Mouse (Mus musculus) MEL (cell line): ENCODE results near the gene Gpc3. TPM values are rescaled to one million over a fixed set of nuclear protein-coding genes. Genes with fewer than 3 reads are reported as not detected.

Source experiments
- DNase-seq: peaks from one replicate; pipeline ENCODE4 v3.0.0; 2011; ENCODE audit warnings: low read depth, low spot score
- H3K27ac ChIP-seq: 2 replicates; pipeline ENCODE4 v1.5.1; 2012; ENCODE audit warnings: low read depth, mild to moderate bottlenecking, control low read depth, low read length, moderate library complexity; ENCODE audit not compliant: control insufficient read depth
- H3K27me3 ChIP-seq, 2 experiments: fragments of 150-350 bp in 1 of 2; sonication (generic) in 1 of 2; 2 replicates each; pipeline ENCODE4 v1.6.1; 2012; ENCODE audit warnings: low read length in 2 of 2, mild to moderate bottlenecking in 2 of 2, improper control_type of control experiment in 1 of 2, moderate library complexity in 1 of 2; ENCODE audit not compliant: insufficient read depth in 2 of 2, control insufficient read depth in 1 of 2
- H3K36me3 ChIP-seq, 2 experiments: 2 replicates each; pipeline ENCODE4 v1.6.1; 2012 to 2014; ENCODE audit warnings: low read length in 2 of 2, improper control_type of control experiment in 1 of 2, inconsistent platforms in 1 of 2, mild to moderate bottlenecking in 1 of 2; ENCODE audit not compliant: insufficient read depth in 2 of 2, control insufficient read depth in 1 of 2
- H3K4me1 ChIP-seq, 2 experiments: fragments of 150-350 bp in 1 of 2; sonication (generic) in 1 of 2; 2 replicates each; pipeline ENCODE4 v1.6.1; 2012; ENCODE audit warnings: low read length in 2 of 2, improper control_type of control experiment in 1 of 2, mild to moderate bottlenecking in 1 of 2; ENCODE audit not compliant: insufficient read depth in 2 of 2, control insufficient read depth in 1 of 2
- H3K4me3 ChIP-seq, 2 experiments: fragments of 150-350 bp in 1 of 2; sonication (generic) in 1 of 2; 2 replicates each; pipeline ENCODE4 v1.5.1; 2012; ENCODE audit warnings: low read depth in 2 of 2, low read length in 2 of 2, mild to moderate bottlenecking in 2 of 2, moderate library complexity in 2 of 2, control low read depth in 1 of 2, improper control_type of control experiment in 1 of 2; ENCODE audit not compliant: control insufficient read depth in 1 of 2, insufficient read depth in 1 of 2
- H3K79me2 ChIP-seq: 2 replicates; pipeline ENCODE4 v1.6.1; 2012; ENCODE audit warnings: mild to moderate bottlenecking, low read length, moderate library complexity; ENCODE audit not compliant: control insufficient read depth, poor library complexity, insufficient read depth
- H3K9ac ChIP-seq: 2 replicates; pipeline ENCODE4 v1.6.1; 2012; ENCODE audit warnings: low read depth, mild to moderate bottlenecking, control low read depth, low read length, moderate library complexity; ENCODE audit not compliant: control insufficient read depth, poor library complexity, severe bottlenecking
- H3K9me3 ChIP-seq: fragments of 150-350 bp; sonication (generic); replicated peaks from 2 replicates; pipeline ENCODE4 v1.6.1; 2012; ENCODE audit warnings: mild to moderate bottlenecking, low read length, improper control_type of control experiment, moderate library complexity; ENCODE audit not compliant: insufficient read depth
- E2F4 ChIP-seq: IDR thresholded peaks from 2 replicates; pipeline ENCODE4 v1.6.1; 2011; ENCODE audit warnings: low read depth, low read length, improper control_type of control experiment, borderline replicate concordance
- ELF1 ChIP-seq: IDR thresholded peaks from 2 replicates; pipeline ENCODE4 v1.6.1; 2014; ENCODE audit warnings: low read depth, mild to moderate bottlenecking, inconsistent platforms, low read length, improper control_type of control experiment, moderate library complexity
- EP300 ChIP-seq, 2 experiments: IDR thresholded peaks; 2 replicates each; pipeline ENCODE4 v1.6.1; 2011; ENCODE audit warnings: improper control_type of control experiment in 2 of 2, low read length in 2 of 2, low read depth in 1 of 2, mild to moderate bottlenecking in 1 of 2
- ETS1 ChIP-seq: IDR thresholded peaks from 2 replicates; pipeline ENCODE4 v1.6.1; 2012; ENCODE audit warnings: low read depth, mild to moderate bottlenecking, inconsistent platforms, low read length, improper control_type of control experiment, moderate library complexity
- MAZ ChIP-seq: IDR thresholded peaks from 2 replicates; pipeline ENCODE4 v1.6.1; 2012; ENCODE audit warnings: low read depth, mild to moderate bottlenecking, inconsistent platforms, low read length, improper control_type of control experiment
- MEF2A ChIP-seq: IDR thresholded peaks from 2 replicates; pipeline ENCODE4 v1.6.1; 2014; ENCODE audit warnings: low read depth, mild to moderate bottlenecking, inconsistent platforms, low read length, improper control_type of control experiment; ENCODE audit not compliant: poor library complexity, insufficient replicate concordance, severe bottlenecking; ENCODE audit errors: extremely low read depth
- NELFE ChIP-seq: IDR thresholded peaks from 2 replicates; pipeline ENCODE4 v1.6.1; 2011; ENCODE audit warnings: low read depth, low read length, improper control_type of control experiment
- NRF1 ChIP-seq: IDR thresholded peaks from 2 replicates; pipeline ENCODE4 v1.6.1; 2014; ENCODE audit warnings: low read depth, mild to moderate bottlenecking, inconsistent platforms, low read length, improper control_type of control experiment, moderate library complexity; ENCODE audit not compliant: poor library complexity, insufficient read depth, severe bottlenecking
- POLR2AphosphoS2 ChIP-seq: IDR thresholded peaks from 2 replicates; pipeline ENCODE4 v1.6.1; 2011; ENCODE audit warnings: low read length, improper control_type of control experiment
- RAD21 ChIP-seq: IDR thresholded peaks from 2 replicates; pipeline ENCODE4 v1.6.1; 2011; ENCODE audit warnings: mild to moderate bottlenecking, low read depth, low read length, improper control_type of control experiment
- RCOR1 ChIP-seq: IDR thresholded peaks from 2 replicates; pipeline ENCODE4 v1.6.1; 2012; ENCODE audit warnings: low read depth, mild to moderate bottlenecking, inconsistent platforms, low read length, improper control_type of control experiment
- TAL1 ChIP-seq: IDR thresholded peaks from 2 replicates; pipeline ENCODE4 v1.6.1; 2012; ENCODE audit warnings: mild to moderate bottlenecking, inconsistent platforms, low read length, moderate library complexity, mixed read lengths
- UBTF ChIP-seq: IDR thresholded peaks from 2 replicates; pipeline ENCODE4 v1.6.1; 2012; ENCODE audit warnings: low read depth, mild to moderate bottlenecking, inconsistent platforms, low read length, improper control_type of control experiment, moderate library complexity, borderline replicate concordance; ENCODE audit not compliant: insufficient read depth
- ZC3H11A ChIP-seq: IDR thresholded peaks from 2 replicates; pipeline ENCODE4 v1.6.1; 2012; ENCODE audit warnings: low read depth, mild to moderate bottlenecking, inconsistent platforms, low read length, improper control_type of control experiment
- ZKSCAN1 ChIP-seq: IDR thresholded peaks from 2 replicates; pipeline ENCODE4 v1.6.1; 2012; ENCODE audit warnings: low read depth, mild to moderate bottlenecking, inconsistent platforms, low read length, improper control_type of control experiment, moderate library complexity
- polyA plus RNA-seq, 2 experiments: library from polyadenylated mRNA; stranded (reverse) in 1 of 2; unstranded in 1 of 2; fragments of >175 nt in 1 of 2; fragments of >200 nt in 1 of 2; gene quantifications; 2 replicates each; pipeline versions ENCODE4 v1.2.1 to v1.2.4; 2012; ENCODE audit warnings: low replicate concordance in 2 of 2, low read depth in 1 of 2; ENCODE audit not compliant: insufficient read length in 2 of 2, insufficient read depth in 1 of 2, missing spikeins in 1 of 2
- total RNA-seq: library from RNA; depleted of rRNA; stranded (reverse); fragments of 300-350 nt; gene quantifications from 2 replicates; pipeline ENCODE4 v1.2.3, GENCODE M21; 2012

Gene Gpc3
- total and polyA plus RNA-seq, 3 experiments: not detected

DNA sequence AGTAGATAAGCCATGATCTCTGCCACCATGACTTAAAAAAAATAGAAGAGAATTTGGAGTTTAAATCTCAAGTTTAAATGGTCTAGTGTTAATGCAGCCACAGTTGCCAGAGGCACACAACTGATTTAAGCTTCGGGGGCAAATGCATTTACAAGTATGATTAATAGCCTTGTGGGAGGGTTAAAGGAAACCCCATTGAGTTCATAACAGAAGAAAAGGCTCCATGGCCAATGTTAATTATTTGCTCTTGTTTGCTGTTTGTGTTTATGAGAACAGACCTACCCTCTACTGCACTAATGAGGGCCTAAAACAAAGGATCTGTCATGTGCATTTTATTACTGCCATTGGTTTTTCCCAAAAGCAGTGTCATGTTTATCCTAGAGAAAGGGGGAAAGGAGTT, 62.5 kb downstream of the Gpc3 start:
- Histone ChIP-seq H3K9me3 (no peaks in the 10 kb centered on the region), H3K27me3 (no peaks in the 10 kb centered on the region), H3K79me2 (no peaks in the 10 kb centered on the region), H3K36me3 (no peaks in the 10 kb centered on the region), H3K9ac (no peak overlapping the region), H3K4me3 (no peak overlapping the region), H3K4me1 (no peaks in the 10 kb centered on the region), H3K27ac (no peak overlapping the region)
- no peak for DNase-seq
- no peak for TF ChIP-seq UBTF
- TF ChIP-seq MEF2A: no peak
- TF ChIP-seq ZC3H11A: no peak
- no peak for TF ChIP-seq ZKSCAN1

DNA sequence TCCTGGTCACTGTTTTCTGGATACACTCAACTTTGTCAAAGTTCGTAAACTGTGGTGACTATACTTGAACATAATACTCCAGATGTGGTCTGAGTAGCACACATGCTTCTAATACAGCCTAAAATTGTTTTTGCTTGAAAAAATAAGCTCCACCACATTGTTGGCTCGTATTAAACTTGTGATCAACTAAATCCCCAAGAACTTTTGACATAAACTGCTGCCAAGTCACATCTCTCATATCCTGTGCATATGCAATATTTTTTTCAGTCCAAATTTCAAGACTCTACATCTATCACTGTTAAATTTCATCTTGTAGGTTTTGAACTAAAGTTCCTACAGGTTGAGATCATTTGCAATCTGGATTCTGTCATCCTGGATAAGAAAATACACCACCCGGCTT, 69.1 kb downstream of the Gpc3 start:
- TF ChIP-seq E2F4: no peak
- no peak for TF ChIP-seq ELF1
- TF ChIP-seq RCOR1: no peak
- TF ChIP-seq MEF2A: no peak
- no peak for TF ChIP-seq NRF1
- TF ChIP-seq RAD21: no peak
- no peak for TF ChIP-seq NELFE
- TF ChIP-seq POLR2AphosphoS2: no peak
- TF ChIP-seq ETS1: no peak
- no peak for TF ChIP-seq MAZ
- no peak for TF ChIP-seq TAL1
- H3K9ac ChIP-seq: no peak overlapping the region
- H3K36me3 ChIP-seq: no peaks in the 10 kb centered on the region
- DNase-seq: no peak
- H3K27ac ChIP-seq: no peak overlapping the region
- H3K79me2 ChIP-seq: no peaks in the 10 kb centered on the region
- H3K4me1 ChIP-seq: no peaks in the 10 kb centered on the region
- H3K9me3 ChIP-seq: no peaks in the 10 kb centered on the region
- H3K4me3 ChIP-seq: no peak overlapping the region
- H3K27me3 ChIP-seq: no peaks in the 10 kb centered on the region

GRCm38 (mm10) chrX:52537282-52537681, 76.5 kb downstream of the Gpc3 start:
- TF ChIP-seq EP300 (IDR thresholded peaks at IDR 0.05; ENCODE audit: low read depth in 1 of 2, low read length in 2 of 2): no peak
- H3K4me1 ChIP-seq: no peaks in the 10 kb centered on the region

More at GRCm38 (mm10) chrX:52537282-52537681, 76.5 kb downstream of the Gpc3 start:
- Histone ChIP-seq H3K9ac (no peak overlapping the region), H3K9me3 (no peaks in the 10 kb centered on the region), H3K36me3 (no peaks in the 10 kb centered on the region), H3K27ac (no peak overlapping the region), H3K4me3 (no peak overlapping the region), H3K27me3 (no peaks in the 10 kb centered on the region), H3K79me2 (no peaks in the 10 kb centered on the region)
- no peak for DNase-seq
